Mouse (Mus musculus): Measurements from ENCODE around the gene Scd1. TPM values are rescaled to one million over a fixed set of nuclear protein-coding genes. Genes with fewer than 3 reads are reported as not detected.

The Scd1 gene
- 1.1 and 3.5 TPM in 2 replicates for total RNA-seq (2023)

GRCm38 (mm10) chr19:44407341-44408222, at the start of gene Scd1:
Gene Scd1 (minus strand): TSS chr19:44407879.

Other genes starting within 250 kb of the Scd1 start
- gene Pkd2l1, start 215.4 kb downstream of the Scd1 start, total RNA-seq (2023) = not detected in 2 replicates
- gene Scd3, start 204.6 kb downstream of the Scd1 start, total RNA-seq (2023) = not detected in 2 replicates
- 14.1 and 16.4 TPM in 2 replicates for gene Scd2, start 114.2 kb downstream of the Scd1 start, total RNA-seq (2023)
- gene Scd4, start 74.8 kb downstream of the Scd1 start, total RNA-seq (2023) = 0.13 and 0.20 TPM in 2 replicates
- not detected in 2 replicates for gene Wnt8b, start 85.6 kb upstream of the Scd1 start, total RNA-seq (2023)
- gene Sec31b, start 138.0 kb upstream of the Scd1 start, total RNA-seq (2023) = 0.73 and 1.7 TPM in 2 replicates
- not detected in 2 replicates for gene Gm20538, start 145.0 kb upstream of the Scd1 start, total RNA-seq (2023)
- 164 and 178 TPM in 2 replicates for gene Ndufb8, start 147.6 kb upstream of the Scd1 start, total RNA-seq (2023)
- 40.0 and 46.5 TPM in 2 replicates for gene Hif1an, start 155.0 kb upstream of the Scd1 start, total RNA-seq (2023)

All from neutrophil, adult 65 days (primary cell).